Mouse (Mus musculus) heart, embryonic 16.5 days (tissue): ENCODE data around the gene Rasl11b. TPM values are rescaled to one million over a fixed set of nuclear protein-coding genes. Genes with fewer than 3 reads are reported as not detected.
A peak's percentile ranks its signal among the peaks of the same experiment; 100 is the strongest.

Source experiments
- ATAC-seq: fragments of 200-750 bp; cut with Nextera tagmentation; replicated peaks from 2 replicates; pipeline ENCODE4 v1.8.0; 2017; ENCODE audit warnings: moderate number of reproducible peaks; ENCODE audit not compliant: insufficient read depth, low FRiP score; ENCODE audit errors: extremely low read depth
- H3K27ac ChIP-seq: fragments of 300-500 bp; sonication (generic); 2 replicates; pipeline ENCODE4 v1.5.1; 2014; ENCODE audit warnings: mild to moderate bottlenecking, low read length, control low read depth, moderate library complexity
- H3K27me3 ChIP-seq: fragments of 300-500 bp; sonication (generic); 2 replicates; pipeline ENCODE4 v1.6.1; 2014; ENCODE audit warnings: low read length, mixed read lengths; ENCODE audit not compliant: control insufficient read depth, insufficient read depth
- H3K36me3 ChIP-seq: fragments of 300-500 bp; sonication (generic); 2 replicates; pipeline ENCODE4 v1.6.1; 2014; ENCODE audit not compliant: control insufficient read depth, insufficient read depth
- H3K4me1 ChIP-seq: fragments of 300-500 bp; sonication (generic); 2 replicates; pipeline ENCODE4 v1.6.1; 2014; ENCODE audit warnings: low read length, mixed read lengths; ENCODE audit not compliant: control insufficient read depth, insufficient read depth
- H3K4me2 ChIP-seq: fragments of 300-500 bp; sonication (generic); 2 replicates; pipeline ENCODE4 v1.6.1; 2014; ENCODE audit warnings: low read depth, mild to moderate bottlenecking, control low read depth, low read length
- H3K4me3 ChIP-seq: fragments of 300-500 bp; sonication (generic); 2 replicates; pipeline ENCODE4 v1.5.1; 2014; ENCODE audit warnings: mild to moderate bottlenecking, control low read depth, low read length
- H3K9ac ChIP-seq: fragments of 300-500 bp; sonication (generic); 2 replicates; pipeline ENCODE4 v1.6.1; 2014; ENCODE audit warnings: low read length, control low read depth
- H3K9me3 ChIP-seq: fragments of 300-500 bp; sonication (generic); replicated peaks from 2 replicates; pipeline ENCODE4 v1.6.1; 2016; ENCODE audit warnings: low read length; ENCODE audit not compliant: control insufficient read depth
- WGBS: fragments of 180-500 bp; shearing (Covaris S2); extraction: QIAGEN DNeasy Blood & Tissue Kit; methylation state at CpG from one replicate; pipeline ENCODE4 v1.1.7; 2014; 5-methylcytosine and 5-hydroxymethylcytosine counted together
- polyA plus RNA-seq: library from polyadenylated mRNA; unstranded; fragments of >200 nt; fragmentation: Nextera tagmentation; extraction: Ambion mirVana; gene quantifications from 2 replicates; pipeline ENCODE4 v1.2.1, GENCODE M21; 2015

Gene Rasl11b
- polyA plus RNA-seq, 1 experiment from 2014 or later, result 101 TPM

DNA sequence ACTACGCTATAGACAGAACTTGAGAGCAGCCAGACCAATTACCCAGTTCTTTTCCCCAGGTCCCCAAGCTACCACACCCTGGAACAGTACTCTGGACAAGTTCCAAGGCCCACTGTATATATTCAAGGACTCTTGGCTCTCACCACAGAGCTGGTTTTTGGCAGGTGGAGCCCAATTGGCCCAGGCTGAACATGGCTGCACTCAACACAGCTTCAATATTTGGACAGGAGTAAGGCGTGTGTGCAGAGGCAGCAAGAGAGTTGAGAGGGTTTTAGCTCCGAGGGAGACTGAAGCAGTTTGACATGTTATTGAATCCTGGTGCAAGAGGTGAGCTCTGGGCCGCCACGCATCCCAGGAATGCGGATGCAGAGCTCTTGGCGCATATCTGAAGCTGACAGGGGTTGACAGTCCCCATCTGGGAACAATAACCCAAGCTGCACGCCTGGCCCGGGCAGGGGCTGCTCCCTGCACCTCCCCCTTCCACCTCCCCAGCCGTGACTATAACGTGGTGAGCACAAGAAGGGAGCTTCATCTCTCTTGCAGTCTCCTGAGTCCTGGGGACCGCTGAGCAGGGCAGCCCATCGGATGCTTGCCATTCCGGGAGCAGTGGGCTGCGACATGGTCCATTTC lies 33.7 kb upstream of the Rasl11b start:
- peak; percentile 94 for ATAC-seq
- H3K4me1 ChIP-seq, result peaks cover 47% of the 10 kb centered on the region
- H3K4me2 ChIP-seq, result peak overlapping the region; percentile 60
- H3K36me3 ChIP-seq, result no peaks in the 10 kb centered on the region
- H3K9me3 ChIP-seq, result 0 out of 2 replicates have a peak, but pooled peaks cover 4% of the 10 kb centered on the region
- peak overlapping the region; percentile 35 for H3K4me3 ChIP-seq
- H3K27ac ChIP-seq, result peak overlapping the region; percentile 95
- peak overlapping the region; percentile 70 for H3K9ac ChIP-seq
- WGBS, result 8% methylated on average over 15 of the region's 15 CpGs
- H3K27me3 ChIP-seq, result no peaks in the 10 kb centered on the region

DNA sequence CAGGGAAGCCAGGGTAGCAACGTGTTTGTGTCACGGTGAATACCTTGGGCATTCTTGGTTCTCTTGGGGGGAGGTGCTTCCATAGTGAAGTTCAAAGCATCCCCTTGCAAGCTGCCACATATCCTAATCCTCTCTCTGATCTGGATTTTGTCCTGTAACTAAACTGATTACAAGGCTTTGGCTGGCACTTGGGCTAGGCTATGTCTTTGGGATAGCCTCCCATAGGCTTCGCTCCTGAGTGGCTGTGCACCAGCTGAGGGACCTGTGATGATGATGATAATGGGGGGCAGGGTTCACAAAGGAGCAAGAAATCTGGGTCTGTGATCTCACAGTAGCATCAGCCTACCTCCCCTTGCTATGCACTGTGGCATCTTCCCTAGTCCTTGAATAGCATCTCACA lies 33.1 kb upstream of the Rasl11b start:
- 0 out of 2 replicates have a peak, but pooled peaks cover 4% of the 10 kb centered on the region for H3K9me3 ChIP-seq
- H3K9ac ChIP-seq, result peak overlapping the region; percentile 70
- H3K4me2 ChIP-seq, result peak overlapping the region; percentile 60
- H3K4me3 ChIP-seq, result peak overlapping the region; percentile 35
- no peaks in the 10 kb centered on the region for H3K36me3 ChIP-seq
- H3K27me3 ChIP-seq, result no peaks in the 10 kb centered on the region
- ATAC-seq, result no peak
- H3K4me1 ChIP-seq, result peaks cover 47% of the 10 kb centered on the region
- peak overlapping the region; percentile 95 for H3K27ac ChIP-seq
- 36% methylated on average over 3 of the region's 3 CpGs for WGBS

DNA sequence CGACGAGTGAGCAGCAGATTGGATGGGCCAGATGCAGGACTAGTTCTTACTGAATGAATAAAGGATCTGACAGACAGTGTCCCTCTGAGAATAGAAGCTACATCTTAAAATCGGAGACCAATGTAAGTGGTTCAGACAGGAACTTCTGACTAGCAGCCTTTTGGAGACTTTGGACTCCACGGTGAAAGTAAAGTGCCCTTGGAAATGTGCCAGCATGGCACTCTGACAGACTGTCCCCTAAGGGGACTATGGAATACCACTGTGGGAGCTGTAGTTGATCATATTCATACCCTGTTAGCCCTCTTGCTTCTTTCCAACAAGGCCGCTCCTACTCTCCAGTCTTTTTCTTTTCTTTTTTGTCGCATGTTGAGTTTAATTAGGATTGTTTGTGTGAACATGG lies 31.9 kb upstream of the Rasl11b start:
- Histone ChIP-seq H3K4me2 (no peak overlapping the region), H3K27ac (peak overlapping the region; percentile 24; the same call in 1 of the 2 replicates), H3K9me3 (0 out of 2 replicates have a peak, but pooled peaks cover 4% of the 10 kb centered on the region), H3K9ac (no peak overlapping the region), H3K36me3 (no peaks in the 10 kb centered on the region), H3K4me3 (no peak overlapping the region), H3K27me3 (no peaks in the 10 kb centered on the region), H3K4me1 (peaks cover 47% of the 10 kb centered on the region)
- 63% methylated on average over 6 of the region's 6 CpGs for WGBS
- ATAC-seq, result no peak

DNA sequence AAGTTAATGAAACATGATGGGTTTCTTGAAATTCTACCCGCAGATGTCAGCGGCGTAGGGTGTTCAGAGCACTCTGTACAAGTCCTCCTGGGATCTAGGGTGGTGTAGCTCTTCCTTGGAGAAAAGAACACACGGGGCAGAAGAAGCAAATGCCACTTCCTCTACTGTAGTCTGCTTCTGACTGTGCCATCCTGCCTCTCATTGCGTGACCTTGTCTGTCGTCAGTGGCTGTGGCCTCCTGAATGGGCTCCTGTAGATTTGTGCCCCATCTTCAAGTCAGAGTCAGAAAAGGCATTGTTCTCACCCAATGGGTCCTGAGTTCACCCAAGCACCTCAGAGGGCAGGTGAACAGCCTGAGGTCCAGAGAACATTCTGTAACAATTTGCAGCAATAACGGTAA lies 30.5 kb upstream of the Rasl11b start:
- Histone ChIP-seq H3K4me1 (peaks cover 45% of the 10 kb centered on the region), H3K27ac (no peak overlapping the region), H3K4me3 (no peak overlapping the region), H3K4me2 (no peak overlapping the region), H3K27me3 (no peaks in the 10 kb centered on the region), H3K9ac (no peak overlapping the region), H3K9me3 (no peaks in the 10 kb centered on the region), H3K36me3 (no peaks in the 10 kb centered on the region)
- 83% methylated on average over 7 of the region's 7 CpGs for WGBS
- no peak for ATAC-seq

DNA sequence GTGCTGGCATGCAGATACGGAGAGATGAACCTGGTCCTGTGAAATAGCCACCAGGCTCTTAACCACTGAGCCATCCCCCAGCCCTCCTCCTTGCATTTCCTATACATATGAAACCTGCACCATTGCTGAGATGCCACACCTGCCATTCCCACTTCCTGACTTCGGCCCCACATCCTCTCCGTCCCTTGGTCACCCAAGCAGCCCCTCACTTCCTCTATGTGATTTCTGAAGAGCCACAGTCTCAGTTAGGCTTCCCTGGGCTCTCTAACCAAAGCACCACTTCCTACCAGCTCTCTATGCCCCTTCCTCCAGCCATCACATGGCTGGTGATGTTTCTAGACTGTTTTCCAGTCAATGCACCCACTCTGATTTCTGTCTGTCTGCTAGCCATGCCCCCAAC lies 28.4 kb upstream of the Rasl11b start:
- H3K4me1 ChIP-seq, result peaks cover 28% of the 10 kb centered on the region
- no peaks in the 10 kb centered on the region for H3K36me3 ChIP-seq
- H3K9ac ChIP-seq, result no peak overlapping the region
- ATAC-seq, result no peak
- H3K9me3 ChIP-seq, result no peaks in the 10 kb centered on the region
- H3K27me3 ChIP-seq, result no peaks in the 10 kb centered on the region
- no peak overlapping the region for H3K4me3 ChIP-seq
- WGBS, result 84% methylated on average over 3 of the region's 3 CpGs
- H3K27ac ChIP-seq, result no peak overlapping the region
- no peak overlapping the region for H3K4me2 ChIP-seq

DNA sequence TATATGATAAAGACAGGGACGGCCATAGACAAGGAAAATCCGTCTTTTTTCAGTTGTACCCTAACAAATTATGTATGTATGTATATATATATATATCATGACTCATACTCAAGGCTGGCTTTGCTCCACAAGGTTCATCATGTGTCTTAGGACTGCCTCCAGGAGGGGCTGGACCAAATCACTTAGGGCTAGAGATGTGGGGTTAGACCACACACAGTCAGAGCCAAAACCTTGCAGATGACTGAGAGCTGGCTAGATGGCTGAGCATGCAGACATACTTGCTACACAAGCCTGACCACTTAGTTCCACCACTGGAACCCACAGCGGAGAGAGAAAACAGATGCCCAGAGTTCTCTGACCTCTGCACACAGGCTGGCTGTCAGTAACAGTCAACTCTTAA lies 27.0 kb upstream of the Rasl11b start:
- Histone ChIP-seq H3K27me3 (no peaks in the 10 kb centered on the region), H3K4me1 (peaks cover 27% of the 10 kb centered on the region), H3K9ac (no peak overlapping the region), H3K4me2 (no peak overlapping the region), H3K36me3 (no peaks in the 10 kb centered on the region), H3K4me3 (no peak overlapping the region), H3K9me3 (no peaks in the 10 kb centered on the region), H3K27ac (no peak overlapping the region)
- WGBS, result 66% methylated on average over 3 of the region's 3 CpGs
- ATAC-seq, result no peak

DNA sequence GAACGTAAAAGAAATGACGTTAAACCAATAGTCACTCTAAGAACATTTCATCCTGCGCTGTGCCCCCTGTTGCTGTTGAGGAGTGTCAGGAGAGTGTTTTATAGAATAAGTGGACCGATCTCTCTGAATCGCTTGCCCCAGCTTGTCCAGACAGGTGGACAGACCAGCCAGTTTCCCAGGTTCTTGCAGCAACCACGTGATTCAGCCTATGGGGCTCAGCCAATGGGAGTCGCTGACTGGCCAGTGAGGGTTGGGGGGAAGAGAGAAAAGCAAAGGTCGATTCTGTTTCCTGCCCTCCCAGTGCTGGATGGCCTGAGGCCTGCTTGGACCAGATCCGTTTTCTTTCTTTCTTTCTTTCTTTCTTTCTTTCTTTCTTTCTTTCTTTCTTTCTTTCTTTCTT lies 23.3 kb upstream of the Rasl11b start:
- H3K36me3 ChIP-seq, result no peaks in the 10 kb centered on the region
- peaks cover 34% of the 10 kb centered on the region for H3K4me1 ChIP-seq
- no peaks in the 10 kb centered on the region for H3K9me3 ChIP-seq
- peak overlapping the region; percentile 84 for H3K27ac ChIP-seq
- no peak overlapping the region; the same call in 1 of the 2 replicates for H3K9ac ChIP-seq
- 67% methylated on average over 9 of the region's 9 CpGs for WGBS
- no peaks in the 10 kb centered on the region for H3K27me3 ChIP-seq
- H3K4me3 ChIP-seq, result no peak overlapping the region
- peak overlapping the region; percentile 52; the same call in 1 of the 2 replicates for H3K4me2 ChIP-seq
- ATAC-seq, result no peak

DNA sequence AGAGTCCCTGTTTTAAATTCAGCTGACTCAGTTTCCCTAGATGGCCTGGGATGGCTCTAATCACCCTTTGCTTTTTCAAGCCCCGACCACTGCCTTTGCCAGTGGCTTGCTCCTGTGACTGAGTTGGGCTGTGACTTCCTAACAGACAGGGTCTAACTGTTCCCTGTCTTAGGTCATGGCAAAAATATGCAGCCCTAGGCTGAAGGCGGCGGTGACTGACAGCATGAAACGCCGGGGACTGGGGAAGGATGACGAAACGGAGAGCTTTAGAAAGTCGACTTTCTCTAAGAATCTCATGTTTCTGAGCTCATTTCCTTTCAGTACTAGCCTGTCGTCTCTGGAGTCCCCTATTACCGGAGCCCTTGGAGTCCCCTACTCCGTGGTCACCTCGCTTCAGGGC lies 22.9 kb upstream of the Rasl11b start:
- H3K9ac ChIP-seq, result peak overlapping the region; percentile 59
- H3K9me3 ChIP-seq, result no peaks in the 10 kb centered on the region
- no peaks in the 10 kb centered on the region for H3K36me3 ChIP-seq
- peak; percentile 73 for ATAC-seq
- peak overlapping the region; percentile 84 for H3K27ac ChIP-seq
- H3K4me3 ChIP-seq, result peak overlapping the region; percentile 16; the same call in 1 of the 2 replicates
- peak overlapping the region; percentile 52 for H3K4me2 ChIP-seq
- peaks cover 35% of the 10 kb centered on the region for H3K4me1 ChIP-seq
- no peaks in the 10 kb centered on the region for H3K27me3 ChIP-seq
- 18% methylated on average over 12 of the region's 12 CpGs for WGBS

DNA sequence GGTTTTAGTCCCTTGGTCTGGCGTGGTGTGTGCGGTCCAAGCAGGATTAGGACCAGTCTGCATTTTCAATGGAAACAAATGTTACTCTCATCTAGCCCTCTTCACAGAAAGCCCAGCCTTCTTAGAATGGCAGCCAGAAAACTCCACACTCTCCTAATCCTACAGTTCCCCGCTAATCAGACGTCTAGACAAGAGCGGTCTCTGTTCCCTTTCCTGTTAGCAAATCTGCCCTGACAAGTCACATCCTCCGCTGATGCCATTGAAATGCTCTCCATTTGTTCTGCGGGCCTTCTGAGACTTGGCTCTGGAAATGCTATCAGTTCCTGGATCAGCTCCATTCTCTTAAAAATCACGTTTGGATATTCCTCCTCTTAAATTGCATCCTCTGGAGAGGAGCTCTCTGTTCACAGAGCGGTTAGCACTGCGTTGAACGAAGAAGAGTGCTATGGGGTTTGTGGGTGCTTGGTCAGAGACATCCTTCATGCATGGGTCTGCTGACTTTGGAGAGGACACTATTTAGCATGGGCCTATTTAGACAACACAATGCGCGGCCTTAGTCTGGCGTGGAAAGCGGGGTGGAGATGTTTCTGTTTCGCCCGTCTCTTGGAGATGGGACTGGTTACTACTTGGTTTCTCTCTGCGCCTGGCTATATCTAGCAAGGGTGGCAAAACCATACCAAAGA lies 21.8 kb upstream of the Rasl11b start:
- Histone ChIP-seq H3K4me1 (peaks cover 35% of the 10 kb centered on the region), H3K36me3 (no peaks in the 10 kb centered on the region), H3K27me3 (no peaks in the 10 kb centered on the region), H3K9ac (no peak overlapping the region; the same call in 1 of the 2 replicates), H3K9me3 (no peaks in the 10 kb centered on the region), H3K4me3 (no peak overlapping the region), H3K27ac (peak overlapping the region; percentile 84), H3K4me2 (no peak overlapping the region)
- ATAC-seq, result peak; percentile 55
- 54% methylated on average over 18 of the region's 18 CpGs for WGBS
